Mouse (Mus musculus): Measurements from ENCODE around the gene Adcy2. TPM values are rescaled to one million over a fixed set of nuclear protein-coding genes. Genes with fewer than 3 reads are reported as not detected.

Adcy2 gene
- 8.0 and 8.5 TPM in 2 replicates for polyA plus RNA-seq (2015; fragmentation: Nextera tagmentation; extraction: Ambion mirVana)

GRCm38 (mm10) chr13:68998918-68999801, at the start of gene Adcy2:
TSS of gene Adcy2 (minus strand) at chr13:68999541.
- peak within 1 kb of the TSS; percentile 53 for H3K9ac ChIP-seq
- H3K9me3 ChIP-seq (replicated peaks): no peaks in the 10 kb centered on the region
- H3K27me3 ChIP-seq: peaks cover 13% of the 10 kb centered on the region; the same call in 1 of the 2 replicates
- peak; percentile 89 for ATAC-seq (ENCODE audit: insufficient number of reproducible peaks, low FRiP score, low TSS enrichment, low read depth)
- H3K27ac ChIP-seq (replicated peaks): peak within 1 kb of the TSS; percentile 65
- no peaks in the 10 kb centered on the region for H3K36me3 ChIP-seq
- WGBS: under 1% methylated on average over 72 of the region's 106 CpGs
- H3K4me3 ChIP-seq (replicated peaks): peak within 1 kb of the TSS; percentile 64
- H3K4me2 ChIP-seq (replicated peaks): peak within 1 kb of the TSS; percentile 91
- peaks cover 21% of the 10 kb centered on the region for H3K4me1 ChIP-seq

- H3K9me3 ChIP-seq (replicated peaks): no peaks in the 10 kb centered on the region
- ATAC-seq (ENCODE audit: insufficient number of reproducible peaks, low FRiP score, low TSS enrichment, low read depth): no peak
- 86% methylated on average over 5 of the region's 5 CpGs for whole genome bisulfite sequencing
These were observed 37.8 kb upstream of the Adcy2 start for GRCm38 (mm10) chr13:69036991-69037597.

GRCm38 (mm10) chr13:69034621-69035020, 35.3 kb upstream of the Adcy2 start:
- Histone ChIP-seq H3K36me3 (no peaks in the 10 kb centered on the region), H3K9me3 (replicated peaks) (no peaks in the 10 kb centered on the region), H3K4me2 (replicated peaks) (no peak overlapping the region), H3K27ac (replicated peaks) (no peak overlapping the region), H3K9ac (no peak overlapping the region), H3K4me1 (no peaks in the 10 kb centered on the region), H3K27me3 (no peaks in the 10 kb centered on the region), H3K4me3 (replicated peaks) (no peak overlapping the region)
- WGBS: 77% methylated on average over 1 of the region's 1 CpGs
- no peak for ATAC-seq (ENCODE audit: insufficient number of reproducible peaks, low FRiP score, low TSS enrichment, low read depth)

More at GRCm38 (mm10) chr13:69036991-69037597, 37.8 kb upstream of the Adcy2 start:
- Histone ChIP-seq H3K4me1 (no peaks in the 10 kb centered on the region), H3K27me3 (no peaks in the 10 kb centered on the region), H3K4me3 (replicated peaks) (no peak overlapping the region), H3K27ac (replicated peaks) (no peak overlapping the region), H3K4me2 (replicated peaks) (no peak overlapping the region), H3K36me3 (no peaks in the 10 kb centered on the region), H3K9ac (no peak overlapping the region)

DNA sequence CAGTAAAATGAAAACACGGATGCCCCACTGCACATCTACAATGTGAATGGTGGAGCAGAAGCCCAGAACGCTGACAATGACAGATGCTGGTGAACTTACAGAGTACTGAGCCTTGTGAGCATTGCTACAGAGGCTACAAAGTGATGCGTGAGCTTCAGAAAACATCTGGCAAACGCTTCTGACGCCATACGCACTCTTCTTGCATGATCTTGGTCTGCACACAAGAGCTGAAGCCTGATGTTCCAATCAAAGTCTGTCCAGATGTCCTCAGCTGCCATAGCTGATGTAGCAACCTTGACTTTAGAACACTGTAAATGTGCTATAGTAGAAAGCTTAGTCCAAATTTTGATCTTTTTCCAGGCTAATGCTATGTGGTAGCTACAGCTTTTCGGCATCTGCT, 34.2 kb upstream of the Adcy2 start:
- no peak for ATAC-seq (ENCODE audit: insufficient number of reproducible peaks, low FRiP score, low TSS enrichment, low read depth)
- Histone ChIP-seq H3K9me3 (replicated peaks) (no peaks in the 10 kb centered on the region), H3K9ac (no peak overlapping the region), H3K4me2 (replicated peaks) (no peak overlapping the region), H3K27me3 (no peaks in the 10 kb centered on the region), H3K27ac (replicated peaks) (no peak overlapping the region), H3K4me1 (no peaks in the 10 kb centered on the region), H3K4me3 (replicated peaks) (no peak overlapping the region), H3K36me3 (no peaks in the 10 kb centered on the region)
- 74% methylated on average over 7 of the region's 7 CpGs for WGBS

DNA sequence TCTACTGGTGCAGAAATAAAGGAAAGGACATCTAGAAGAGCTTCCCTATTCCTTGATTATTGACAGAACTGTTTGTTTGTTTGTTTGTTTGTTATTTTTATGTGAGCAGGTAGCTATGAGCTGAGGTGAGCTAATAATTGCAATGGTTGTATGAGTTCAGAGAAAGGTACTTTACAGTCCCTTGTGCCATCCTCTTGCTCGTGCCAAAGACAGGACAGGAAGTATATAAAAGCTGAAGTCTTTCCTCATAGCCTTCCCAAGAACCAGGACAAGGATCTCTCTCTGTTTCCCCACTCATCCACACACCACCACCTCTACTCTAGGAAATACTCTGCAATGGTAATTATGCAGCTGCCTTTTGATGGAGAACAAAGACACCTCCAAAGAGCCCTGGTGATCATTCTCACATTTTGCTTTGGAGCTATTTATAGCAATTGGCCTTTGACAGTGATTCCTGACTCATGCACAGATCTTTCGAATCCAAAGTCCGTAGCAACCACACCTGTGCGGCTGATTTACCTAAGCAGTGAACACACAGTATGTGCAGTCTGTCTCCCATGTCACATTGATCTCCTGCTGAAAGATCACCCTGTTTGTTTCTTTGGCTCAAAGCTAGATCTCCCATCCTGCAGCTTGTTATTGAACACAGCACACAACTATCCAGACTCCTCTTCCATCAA, 29.9 kb upstream of the Adcy2 start:
- Histone ChIP-seq H3K9me3 (replicated peaks) (no peaks in the 10 kb centered on the region), H3K27ac (replicated peaks) (no peak overlapping the region), H3K4me3 (replicated peaks) (no peak overlapping the region), H3K4me1 (no peaks in the 10 kb centered on the region), H3K4me2 (replicated peaks) (no peak overlapping the region), H3K36me3 (no peaks in the 10 kb centered on the region), H3K9ac (no peak overlapping the region), H3K27me3 (no peaks in the 10 kb centered on the region)
- 67% methylated on average over 4 of the region's 4 CpGs for WGBS
- no peak for ATAC-seq (ENCODE audit: insufficient number of reproducible peaks, low FRiP score, low TSS enrichment, low read depth)

DNA sequence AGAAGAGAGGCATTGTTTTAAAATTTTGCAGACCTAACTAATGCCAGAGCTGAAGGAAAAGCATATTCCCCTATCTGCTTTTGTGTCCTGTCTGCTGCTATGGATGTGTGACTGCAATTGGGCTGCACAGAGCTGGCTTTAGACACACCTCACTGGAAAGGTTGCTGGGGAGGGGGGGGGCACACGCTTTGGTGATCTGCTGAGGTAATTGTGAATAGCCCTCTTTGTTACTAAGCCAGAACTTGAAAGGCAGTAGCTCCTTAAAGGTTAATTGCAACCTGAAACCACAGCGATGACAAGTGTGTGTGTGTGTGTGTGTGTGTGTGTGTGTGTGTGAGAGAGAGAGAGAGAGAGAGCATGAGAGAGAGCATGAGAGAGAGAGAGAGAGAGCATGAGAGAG, 25.6 kb upstream of the Adcy2 start:
- WGBS: 14% methylated on average over 2 of the region's 2 CpGs
- H3K9me3 ChIP-seq (replicated peaks): no peaks in the 10 kb centered on the region
- H3K4me1 ChIP-seq: no peaks in the 10 kb centered on the region
- no peak overlapping the region for H3K27ac ChIP-seq (replicated peaks)
- H3K9ac ChIP-seq: no peak overlapping the region
- no peak for ATAC-seq (ENCODE audit: insufficient number of reproducible peaks, low FRiP score, low TSS enrichment, low read depth)
- H3K36me3 ChIP-seq: no peaks in the 10 kb centered on the region
- no peak overlapping the region for H3K4me3 ChIP-seq (replicated peaks)
- H3K27me3 ChIP-seq: no peaks in the 10 kb centered on the region
- no peak overlapping the region for H3K4me2 ChIP-seq (replicated peaks)

- H3K4me3 ChIP-seq (replicated peaks): no peak overlapping the region
- no peak overlapping the region for H3K9ac ChIP-seq
- no peak overlapping the region for H3K27ac ChIP-seq (replicated peaks)
- no peaks in the 10 kb centered on the region for H3K27me3 ChIP-seq
- no peaks in the 10 kb centered on the region for H3K9me3 ChIP-seq (replicated peaks)
- no peaks in the 10 kb centered on the region for H3K4me1 ChIP-seq
- no peaks in the 10 kb centered on the region for H3K36me3 ChIP-seq
- H3K4me2 ChIP-seq (replicated peaks): no peak overlapping the region
- 79% methylated on average over 2 of the region's 2 CpGs for WGBS
- ATAC-seq (ENCODE audit: insufficient number of reproducible peaks, low FRiP score, low TSS enrichment, low read depth): no peak
These were observed 23.9 kb upstream of the Adcy2 start for GRCm38 (mm10) chr13:69023239-69023638.

DNA sequence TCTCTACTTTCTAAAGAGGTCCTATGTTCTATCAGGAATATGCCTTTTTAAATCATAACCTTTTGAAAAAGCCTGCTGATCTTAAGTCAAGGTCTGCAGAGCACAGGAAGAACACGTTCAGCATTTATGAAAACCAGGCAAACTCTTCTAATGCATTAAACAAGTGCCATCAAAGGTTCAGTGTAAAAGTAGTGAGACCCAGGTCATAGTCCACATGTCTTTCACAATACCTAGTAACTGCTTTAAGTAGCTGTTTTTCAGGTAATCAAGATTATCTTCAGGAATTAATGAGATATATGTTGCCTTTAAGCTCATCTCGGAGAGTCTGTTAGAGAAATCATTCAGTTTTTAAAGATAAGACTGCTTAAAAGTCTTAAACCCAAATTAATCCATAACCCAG, 21.2 kb upstream of the Adcy2 start:
- Histone ChIP-seq H3K27me3 (no peaks in the 10 kb centered on the region), H3K36me3 (no peaks in the 10 kb centered on the region), H3K9me3 (replicated peaks) (no peaks in the 10 kb centered on the region), H3K4me3 (replicated peaks) (no peak overlapping the region), H3K27ac (replicated peaks) (no peak overlapping the region), H3K9ac (no peak overlapping the region), H3K4me2 (replicated peaks) (no peak overlapping the region), H3K4me1 (no peaks in the 10 kb centered on the region)
- 51% methylated on average over 2 of the region's 2 CpGs for WGBS
- ATAC-seq (ENCODE audit: insufficient number of reproducible peaks, low FRiP score, low TSS enrichment, low read depth): no peak

DNA sequence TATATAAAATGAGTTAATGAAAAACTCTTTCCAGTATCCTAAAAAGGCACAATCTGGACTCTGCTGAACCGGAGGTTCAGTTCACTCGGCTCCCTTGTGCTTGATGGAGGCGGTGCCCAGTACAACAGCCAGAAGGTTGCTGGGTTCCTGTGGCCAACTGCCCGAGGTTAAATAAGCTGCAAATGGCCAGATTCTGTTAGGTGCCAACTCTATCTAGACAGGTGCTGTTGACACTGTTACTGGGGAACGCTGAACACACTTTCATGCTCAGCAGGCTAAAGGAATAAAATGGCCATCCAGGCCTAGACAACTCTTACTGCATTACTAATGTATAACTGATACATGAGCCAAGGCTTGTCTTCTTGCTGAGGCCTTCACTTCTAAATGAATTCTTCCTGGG, 7.6 kb upstream of the Adcy2 start:
- no peak for ATAC-seq (ENCODE audit: insufficient number of reproducible peaks, low FRiP score, low TSS enrichment, low read depth)
- H3K4me3 ChIP-seq (replicated peaks): no peak overlapping the region
- no peaks in the 10 kb centered on the region for H3K36me3 ChIP-seq
- WGBS: 75% methylated on average over 5 of the region's 5 CpGs
- H3K27ac ChIP-seq (replicated peaks): no peak overlapping the region
- no peak overlapping the region for H3K4me2 ChIP-seq (replicated peaks)
- no peaks in the 10 kb centered on the region for H3K4me1 ChIP-seq
- H3K27me3 ChIP-seq: no peaks in the 10 kb centered on the region
- no peaks in the 10 kb centered on the region for H3K9me3 ChIP-seq (replicated peaks)
- H3K9ac ChIP-seq: no peak overlapping the region

DNA sequence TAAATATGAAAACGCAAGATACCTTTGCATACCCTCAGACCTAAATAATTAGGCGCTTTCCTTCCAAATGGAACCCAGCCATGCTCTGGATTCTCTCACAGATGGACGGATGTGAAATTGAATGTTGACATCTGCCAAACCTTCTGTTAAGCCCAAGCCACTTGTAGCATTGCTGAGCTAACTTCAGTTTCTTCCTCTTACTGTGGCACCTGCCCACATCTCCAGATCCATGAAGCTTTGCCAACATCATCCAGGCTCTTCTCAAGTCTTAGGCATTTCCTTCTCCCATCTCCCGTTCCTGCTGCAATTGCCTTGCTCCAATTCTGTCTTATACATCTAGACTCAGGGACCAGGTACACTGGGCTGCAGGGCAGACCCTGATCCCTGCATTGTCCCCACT, 6.8 kb upstream of the Adcy2 start:
- H3K4me3 ChIP-seq (replicated peaks): no peak overlapping the region
- H3K9me3 ChIP-seq (replicated peaks): no peaks in the 10 kb centered on the region
- H3K4me2 ChIP-seq (replicated peaks): no peak overlapping the region
- H3K36me3 ChIP-seq: no peaks in the 10 kb centered on the region
- H3K27ac ChIP-seq (replicated peaks): no peak overlapping the region
- 0 out of 2 replicates have a peak, but pooled peaks cover under 1% of the 10 kb centered on the region for H3K27me3 ChIP-seq
- H3K9ac ChIP-seq: no peak overlapping the region
- no peak for ATAC-seq (ENCODE audit: insufficient number of reproducible peaks, low FRiP score, low TSS enrichment, low read depth)
- no peaks in the 10 kb centered on the region for H3K4me1 ChIP-seq
- WGBS: 75% methylated on average over 4 of the region's 4 CpGs

GRCm38 (mm10) chr13:69004406-69004805, 5.1 kb upstream of the Adcy2 start:
- no peak overlapping the region for H3K27ac ChIP-seq (replicated peaks)
- H3K4me1 ChIP-seq: peaks cover 3% of the 10 kb centered on the region
- peaks cover 9% of the 10 kb centered on the region; the same call in 1 of the 2 replicates for H3K27me3 ChIP-seq
- ATAC-seq (ENCODE audit: insufficient number of reproducible peaks, low FRiP score, low TSS enrichment, low read depth): no peak
- H3K4me2 ChIP-seq (replicated peaks): no peak overlapping the region
- no peak overlapping the region for H3K4me3 ChIP-seq (replicated peaks)
- 74% methylated on average over 4 of the region's 4 CpGs for WGBS
- no peak overlapping the region for H3K9ac ChIP-seq
- no peaks in the 10 kb centered on the region for H3K9me3 ChIP-seq (replicated peaks)
- no peaks in the 10 kb centered on the region for H3K36me3 ChIP-seq

Data from embryonic facial prominence, embryonic 15.5 days (tissue).